Mouse (Mus musculus) myocyte (in vitro differentiated cells): ENCODE data around the gene Vmn1r33. TPM values are rescaled to one million over a fixed set of nuclear protein-coding genes. Genes with fewer than 3 reads are reported as not detected.
"Not testable (repeated sequence)": the region's sequence is repeated elsewhere in the genome, so short reads cannot be mapped to it uniquely, and the experiment has no call there.

Experiments used
- H3K27me3 ChIP-seq: one replicate; pipeline ENCODE4 v1.6.1; 2011; ENCODE audit not compliant: control insufficient read depth, insufficient read depth, insufficient read length
- H3K36me3 ChIP-seq: one replicate; pipeline ENCODE4 v1.6.1; 2011; ENCODE audit not compliant: control insufficient read depth, insufficient read depth
- H3K4me2 ChIP-seq: one replicate; pipeline ENCODE4 v1.6.1; 2011; ENCODE audit warnings: low read depth, control low read depth
- H3K4me3 ChIP-seq: one replicate; pipeline ENCODE4 v1.5.1; 2011; ENCODE audit warnings: mild to moderate bottlenecking, control low read depth, moderate library complexity
- H3K79me2 ChIP-seq: one replicate; pipeline ENCODE4 v1.6.1; 2011; ENCODE audit not compliant: control insufficient read depth, insufficient read depth
- H3ac ChIP-seq: one replicate; pipeline ENCODE4 v1.6.1; 2011; ENCODE audit not compliant: control insufficient read depth, insufficient read length
- CEBPB ChIP-seq: IDR thresholded peaks from 2 replicates; pipeline ENCODE4 v1.6.1; 2011; ENCODE audit warnings: mild to moderate bottlenecking, moderate library complexity; ENCODE audit not compliant: poor library complexity, insufficient read depth, severe bottlenecking
- E2F4 ChIP-seq: IDR thresholded peaks from one replicate; pipeline ENCODE4 v1.6.1; 2011; ENCODE audit warnings: mild to moderate bottlenecking, control low read depth, moderate library complexity; ENCODE audit not compliant: insufficient read depth
- MAX ChIP-seq: IDR thresholded peaks from one replicate; pipeline ENCODE4 v1.6.1; 2011; ENCODE audit warnings: low read depth, mild to moderate bottlenecking, control low read depth
- MYOD1 ChIP-seq, 3 experiments: IDR thresholded peaks; one replicate each; pipeline ENCODE4 v1.6.1; 2011; ENCODE audit warnings: control low read depth in 2 of 3, low read depth in 2 of 3, mild to moderate bottlenecking in 2 of 3, moderate library complexity in 1 of 3; ENCODE audit not compliant: insufficient read length in 2 of 3, control insufficient read depth in 1 of 3
- MYOG ChIP-seq, 3 experiments: IDR thresholded peaks; one replicate each; pipeline ENCODE4 v1.6.1; 2011; ENCODE audit warnings: control low read depth in 2 of 3, low read depth in 2 of 3, mild to moderate bottlenecking in 2 of 3; ENCODE audit not compliant: insufficient read length in 2 of 3, control insufficient read depth in 1 of 3, insufficient read depth in 1 of 3
- POLR2A ChIP-seq: IDR thresholded peaks from one replicate; pipeline ENCODE4 v1.6.1; 2011; ENCODE audit warnings: low read depth, mild to moderate bottlenecking, control low read depth, moderate library complexity; ENCODE audit not compliant: insufficient read length
- POLR2AphosphoS2 ChIP-seq: IDR thresholded peaks from one replicate; pipeline ENCODE4 v1.6.1; 2011; ENCODE audit warnings: low read depth, control low read depth; ENCODE audit not compliant: insufficient read length
- REST ChIP-seq: IDR thresholded peaks from one replicate; pipeline ENCODE4 v1.6.1; 2011; ENCODE audit warnings: mild to moderate bottlenecking, control low read depth, moderate library complexity; ENCODE audit not compliant: insufficient read depth, insufficient read length
- SRF ChIP-seq: IDR thresholded peaks from one replicate; pipeline ENCODE4 v1.6.1; 2011; ENCODE audit warnings: low read depth; ENCODE audit not compliant: control insufficient read depth, insufficient read length
- TCF12 ChIP-seq: IDR thresholded peaks from one replicate; pipeline ENCODE4 v1.6.1; 2011; ENCODE audit warnings: mild to moderate bottlenecking, control low read depth; ENCODE audit not compliant: poor library complexity, insufficient read depth, severe bottlenecking
- TCF3 ChIP-seq: IDR thresholded peaks from one replicate; pipeline ENCODE4 v1.6.1; 2011; ENCODE audit warnings: low read depth, control low read depth; ENCODE audit not compliant: insufficient read length
- USF1 ChIP-seq: IDR thresholded peaks from one replicate; pipeline ENCODE4 v1.6.1; 2011; ENCODE audit warnings: low read depth, mild to moderate bottlenecking, control low read depth, moderate library complexity
- polyA plus RNA-seq: library from polyadenylated mRNA; unstranded; fragments of >200 nt; fragmentation: generic; extraction: Trizol; gene quantifications from one replicate; pipeline ENCODE4 v1.2.1, GENCODE M21; 2012; ENCODE audit warnings: missing spikeins

Vmn1r33 gene
- polyA plus RNA-seq, result not detected

GRCm38 (mm10) chr6:66618182-66618581 lies at the start of gene Vmn1r33:
Gene Vmn1r33 (minus strand): TSS chr6:66618282.
- H3K4me2 ChIP-seq, H3K27me3 ChIP-seq, H3K4me3 ChIP-seq, H3K79me2 ChIP-seq, H3ac ChIP-seq, H3K36me3 ChIP-seq: not testable (repeated sequence)

GRCm38 (mm10) chr6:66643779-66644178 lies 25.7 kb upstream of the Vmn1r33 start, which contains the start of gene Vmn1r34:
Gene Vmn1r34 (minus strand): TSS chr6:66643879.
- TF ChIP-seq MYOD1 (IDR thresholded peaks at IDR 0.05; ENCODE audit: control insufficient read depth in 1 of 3, insufficient read length in 2 of 3, low read depth in 2 of 3), result no peak
- TF ChIP-seq CEBPB, result no peak
- TF ChIP-seq E2F4, result no peak

GRCm38 (mm10) chr6:66595804-66596203 lies 22.3 kb downstream of the Vmn1r33 start:
- Histone ChIP-seq H3K79me2 (no peaks in the 10 kb centered on the region), H3K4me3 (no peak overlapping the region), H3K4me2 (no peak overlapping the region), H3ac (no peak overlapping the region), H3K36me3 (no peaks in the 10 kb centered on the region), H3K27me3 (no peaks in the 10 kb centered on the region)
- TF ChIP-seq MAX, result no peak
- TF ChIP-seq SRF, result no peak
- no peak for TF ChIP-seq REST
- no peak for TF ChIP-seq CEBPB
- no peak for TF ChIP-seq USF1
- TF ChIP-seq MYOD1 (IDR thresholded peaks at IDR 0.05; ENCODE audit: control insufficient read depth in 1 of 3, insufficient read length in 2 of 3, low read depth in 2 of 3), result no peak
- no peak for TF ChIP-seq TCF12
- no peak for TF ChIP-seq MYOG (IDR thresholded peaks at IDR 0.05; ENCODE audit: control insufficient read depth in 1 of 3, insufficient read depth in 1 of 3, insufficient read length in 2 of 3, low read depth in 2 of 3)
- TF ChIP-seq E2F4, result no peak
- TF ChIP-seq TCF3, result no peak
- no peak for TF ChIP-seq POLR2A
- no peak for TF ChIP-seq POLR2AphosphoS2

More at GRCm38 (mm10) chr6:66643779-66644178, 25.7 kb upstream of the Vmn1r33 start, which contains the start of gene Vmn1r34:
- Histone ChIP-seq H3ac (no peak within 1 kb of the TSS), H3K4me3 (no peak within 1 kb of the TSS), H3K79me2 (no peaks in the 10 kb centered on the region), H3K27me3 (no peaks in the 10 kb centered on the region), H3K36me3 (no peaks in the 10 kb centered on the region), H3K4me2 (no peak within 1 kb of the TSS)

Other genes with a start within 250 kb of the Vmn1r33 start
- gene Mad2l1, start 82.9 kb downstream of the Vmn1r33 start, polyA plus RNA-seq, result 16.0 TPM
- not detected for gene Vmn1r32, start 58.2 kb downstream of the Vmn1r33 start, polyA plus RNA-seq
- not detected for gene Vmn1r34, start 25.6 kb upstream of the Vmn1r33 start, polyA plus RNA-seq
- gene Vmn1r35, start 67.6 kb upstream of the Vmn1r33 start, polyA plus RNA-seq, result not detected
- gene Vmn1r36, start 100.9 kb upstream of the Vmn1r33 start, polyA plus RNA-seq, result not detected
- not detected for gene Vmn1r37, start 111.1 kb upstream of the Vmn1r33 start, polyA plus RNA-seq
- not detected for gene Vmn1r38, start 164.3 kb upstream of the Vmn1r33 start, polyA plus RNA-seq
- gene Vmn1r39, start 192.3 kb upstream of the Vmn1r33 start, polyA plus RNA-seq, result not detected